Mouse (Mus musculus) ES-Bruce4 (cell line): ENCODE data around the gene Ctrc. TPM values are rescaled to one million over a fixed set of nuclear protein-coding genes. Genes with fewer than 3 reads are reported as not detected.
A peak's percentile ranks its signal among the peaks of the same experiment; 100 is the strongest.

ENCODE experiments used
- H3K27ac ChIP-seq: 2 replicates; pipeline ENCODE4 v1.5.1; 2012; ENCODE audit warnings: low read length, inconsistent platforms; ENCODE audit not compliant: insufficient read depth
- H3K27me3 ChIP-seq: 2 replicates; pipeline ENCODE4 v1.6.1; 2012; ENCODE audit warnings: mild to moderate bottlenecking, low read length, inconsistent platforms; ENCODE audit not compliant: control insufficient read depth, poor library complexity, insufficient read depth, severe bottlenecking
- H3K36me3 ChIP-seq: 2 replicates; pipeline ENCODE4 v1.6.1; 2012; ENCODE audit warnings: inconsistent platforms, mild to moderate bottlenecking, low read length, moderate library complexity; ENCODE audit not compliant: control insufficient read depth, poor library complexity, insufficient read depth, severe bottlenecking
- H3K4me1 ChIP-seq: one replicate; pipeline ENCODE4 v1.8.1; 2011; ENCODE audit warnings: low read length; ENCODE audit not compliant: control insufficient read depth, insufficient read depth
- H3K4me3 ChIP-seq: 2 replicates; pipeline ENCODE4 v1.5.1; 2011; ENCODE audit warnings: low read depth, mild to moderate bottlenecking, low read length
- H3K9ac ChIP-seq: 2 replicates; pipeline ENCODE4 v1.6.1; 2012; ENCODE audit warnings: low read depth, mild to moderate bottlenecking, inconsistent platforms; ENCODE audit not compliant: poor library complexity, severe bottlenecking
- H3K9me3 ChIP-seq: replicated peaks from 2 replicates; pipeline ENCODE4 v1.6.1; 2012; ENCODE audit warnings: mild to moderate bottlenecking, low read length, inconsistent platforms; ENCODE audit not compliant: control insufficient read depth, poor library complexity, insufficient read depth, severe bottlenecking
- CTCF ChIP-seq: IDR thresholded peaks from one replicate; pipeline ENCODE4 v1.8.1; 2011; ENCODE audit warnings: low read depth, low read length
- EP300 ChIP-seq: IDR thresholded peaks from 2 replicates; pipeline ENCODE4 v1.6.1; 2011; ENCODE audit warnings: low read depth, low read length; ENCODE audit not compliant: insufficient read depth
- POLR2A ChIP-seq: IDR thresholded peaks from one replicate; pipeline ENCODE4 v1.8.1; 2011; ENCODE audit warnings: low read length; ENCODE audit not compliant: insufficient read depth
- polyA plus RNA-seq: library from polyadenylated mRNA; stranded (reverse); fragments of >200 nt; gene quantifications from 2 replicates; pipeline ENCODE4 v1.2.4, GENCODE M21; 2011; ENCODE audit warnings: low read depth; ENCODE audit not compliant: missing spikeins, insufficient read depth, insufficient read length

Gene Ctrc
- polyA plus RNA-seq, 1 experiment: not detected

GRCm38 (mm10) chr4:141830381-141830780 is 15.8 kb downstream of the Ctrc start:
- Histone ChIP-seq H3K9me3 (no peaks in the 10 kb centered on the region), H3K4me1 (no peaks in the 10 kb centered on the region), H3K27ac (no peak overlapping the region), H3K36me3 (no peaks in the 10 kb centered on the region), H3K27me3 (no peaks in the 10 kb centered on the region), H3K9ac (no peak overlapping the region), H3K4me3 (no peak overlapping the region)
- no peak for TF ChIP-seq POLR2A
- no peak for TF ChIP-seq CTCF
- TF ChIP-seq EP300: no peak

- no peak overlapping the region for H3K4me3 ChIP-seq
- no peaks in the 10 kb centered on the region for H3K4me1 ChIP-seq
- H3K9me3 ChIP-seq: no peaks in the 10 kb centered on the region
- no peak overlapping the region for H3K9ac ChIP-seq
- H3K36me3 ChIP-seq: no peaks in the 10 kb centered on the region
- no peaks in the 10 kb centered on the region for H3K27me3 ChIP-seq
- H3K27ac ChIP-seq: no peak overlapping the region
- no peak for TF ChIP-seq EP300
- no peak for TF ChIP-seq CTCF
- TF ChIP-seq POLR2A: no peak
Observed at GRCm38 (mm10) chr4:141828177-141828576, 18.0 kb downstream of the Ctrc start.

- H3K27me3 ChIP-seq: no peaks in the 10 kb centered on the region
- H3K27ac ChIP-seq: no peak overlapping the region
Observed at GRCm38 (mm10) chr4:141827401-141827800, 18.8 kb downstream of the Ctrc start.

GRCm38 (mm10) chr4:141826060-141826459 is 20.1 kb downstream of the Ctrc start, which contains the start of gene Cela2a:
Gene Cela2a, minus strand, starts transcription at chr4:141826160.
- Histone ChIP-seq H3K27me3 (no peaks in the 10 kb centered on the region), H3K4me3 (no peak within 1 kb of the TSS), H3K27ac (no peak within 1 kb of the TSS), H3K4me1 (no peaks in the 10 kb centered on the region), H3K9ac (no peak within 1 kb of the TSS), H3K36me3 (no peaks in the 10 kb centered on the region), H3K9me3 (no peaks in the 10 kb centered on the region)
- TF ChIP-seq POLR2A (no peak), EP300 (no peak), CTCF (no peak)

More at GRCm38 (mm10) chr4:141827401-141827800, 18.8 kb downstream of the Ctrc start:
- H3K36me3 ChIP-seq: no peaks in the 10 kb centered on the region
- TF ChIP-seq EP300 (no peak), CTCF (no peak), POLR2A (no peak)
- H3K4me1 ChIP-seq: no peaks in the 10 kb centered on the region
- no peak overlapping the region for H3K4me3 ChIP-seq
- no peaks in the 10 kb centered on the region for H3K9me3 ChIP-seq
- no peak overlapping the region for H3K9ac ChIP-seq

GRCm38 (mm10) chr4:141822979-141823378 is 23.2 kb downstream of the Ctrc start:
- Histone ChIP-seq H3K4me1 (no peaks in the 10 kb centered on the region), H3K4me3 (no peak overlapping the region), H3K27ac (no peak overlapping the region), H3K9ac (no peak overlapping the region), H3K36me3 (no peaks in the 10 kb centered on the region), H3K27me3 (no peaks in the 10 kb centered on the region), H3K9me3 (no peaks in the 10 kb centered on the region)
- no peak for TF ChIP-seq POLR2A
- no peak for TF ChIP-seq EP300
- TF ChIP-seq CTCF: no peak

- H3K9ac ChIP-seq: no peak overlapping the region
- H3K27ac ChIP-seq: no peak overlapping the region
- peak overlapping the region; percentile 5; the same call in 1 of the 2 replicates for H3K4me3 ChIP-seq
- TF ChIP-seq EP300 (no peak), CTCF (peak; percentile 85), POLR2A (no peak)
- H3K27me3 ChIP-seq: no peaks in the 10 kb centered on the region
- H3K9me3 ChIP-seq: no peaks in the 10 kb centered on the region
- H3K36me3 ChIP-seq: no peaks in the 10 kb centered on the region
- no peaks in the 10 kb centered on the region for H3K4me1 ChIP-seq
Observed at GRCm38 (mm10) chr4:141822089-141822488, 24.1 kb downstream of the Ctrc start.
